Mouse (Mus musculus) embryonic fibroblast, embryonic 13.5 days (primary cell): ENCODE data around the gene Btrc. TPM values are rescaled to one million over a fixed set of nuclear protein-coding genes. Genes with fewer than 3 reads are reported as not detected.

Experiments
- H3K27ac ChIP-seq: 2 replicates; pipeline ENCODE4 v1.5.1; 2012; ENCODE audit warnings: low read length, control low read depth, inconsistent platforms; ENCODE audit not compliant: insufficient read depth
- H3K4me1 ChIP-seq: 2 replicates; pipeline ENCODE4 v1.6.1; 2011; ENCODE audit warnings: low read length; ENCODE audit not compliant: control insufficient read depth, insufficient read depth
- H3K4me3 ChIP-seq: 2 replicates; pipeline ENCODE4 v1.5.1; 2011; ENCODE audit warnings: mild to moderate bottlenecking, control low read depth, low read length; ENCODE audit not compliant: insufficient read depth
- CTCF ChIP-seq: IDR thresholded peaks from 2 replicates; pipeline ENCODE4 v1.5.1; 2011; ENCODE audit warnings: mild to moderate bottlenecking, control low read depth, low read length, moderate library complexity, borderline replicate concordance; ENCODE audit not compliant: insufficient read depth
- POLR2A ChIP-seq: IDR thresholded peaks from 2 replicates; pipeline ENCODE4 v1.6.1; 2011; ENCODE audit warnings: low read depth, mild to moderate bottlenecking, control low read depth, low read length, moderate library complexity
- polyA plus RNA-seq: library from polyadenylated mRNA; stranded (reverse); fragments of >200 nt; gene quantifications from 2 replicates; pipeline ENCODE4 v1.2.4, GENCODE M21; 2011; ENCODE audit warnings: low read depth; ENCODE audit not compliant: missing spikeins, insufficient read length

The Btrc gene
- polyA plus RNA-seq, 1 experiment = 33.8 TPM

DNA sequence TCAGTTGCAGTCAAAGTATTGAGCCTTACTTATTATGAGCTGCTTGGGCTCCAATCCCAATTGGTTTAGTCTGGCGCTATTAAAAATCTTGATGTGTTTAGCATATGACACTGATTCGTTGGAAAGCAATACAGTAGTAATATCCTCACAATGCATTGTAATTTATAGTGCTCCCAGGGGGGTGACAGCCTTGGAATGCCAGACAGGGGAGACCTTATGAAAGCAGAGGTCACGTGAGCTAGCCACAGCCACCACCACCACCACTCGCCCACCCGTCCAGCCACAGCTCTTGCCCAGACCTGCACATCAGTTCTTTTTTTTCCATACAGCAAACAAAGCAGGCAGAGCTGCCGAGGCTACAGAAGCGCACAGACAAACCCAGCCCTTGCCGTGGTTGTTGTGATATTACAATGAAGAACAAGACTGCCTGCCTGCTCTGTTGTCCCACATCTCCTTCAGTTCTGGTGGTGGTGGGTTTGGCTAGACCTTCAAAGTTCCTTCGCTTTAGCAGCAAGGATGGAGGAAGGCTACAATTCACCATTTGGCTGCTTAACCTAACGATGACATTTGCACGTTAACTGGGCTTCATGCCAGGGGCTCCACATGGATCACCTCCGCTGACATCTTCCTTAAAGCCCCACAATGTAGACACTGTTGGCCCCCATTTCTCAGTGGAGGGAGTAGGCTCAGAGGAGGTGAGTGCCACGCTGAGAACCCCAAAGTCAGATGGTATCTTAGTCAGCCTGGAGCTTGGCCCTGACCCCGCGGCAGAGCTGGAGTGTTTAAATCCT lies 202.6 kb downstream of the Btrc start:
- no peak overlapping the region for H3K27ac ChIP-seq
- H3K4me1 ChIP-seq = no peaks in the 10 kb centered on the region
- no peak for TF ChIP-seq CTCF
- no peak for TF ChIP-seq POLR2A
- H3K4me3 ChIP-seq = no peak overlapping the region

DNA sequence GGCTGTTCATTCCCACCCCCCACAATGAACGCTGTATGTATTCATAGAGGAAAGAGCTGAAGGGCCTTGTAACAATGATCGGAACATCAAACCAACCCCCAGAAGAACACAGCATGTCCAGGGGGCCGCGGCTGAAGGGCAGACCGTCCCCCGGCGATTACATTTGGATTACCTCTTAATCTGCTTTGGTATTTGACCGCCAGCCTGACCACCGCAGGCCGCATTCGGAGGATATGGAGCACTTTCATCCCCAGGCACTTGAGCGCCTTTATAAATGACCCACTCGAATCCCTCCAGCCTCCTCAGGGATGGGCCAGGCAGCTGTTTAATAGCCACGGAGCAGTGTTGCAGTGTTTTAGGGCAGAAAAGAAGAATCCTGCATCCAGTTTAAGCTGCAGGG lies 203.8 kb downstream of the Btrc start:
- Histone ChIP-seq H3K4me1 (no peaks in the 10 kb centered on the region), H3K27ac (no peak overlapping the region), H3K4me3 (no peak overlapping the region)
- TF ChIP-seq POLR2A (no peak), CTCF (no peak)

DNA sequence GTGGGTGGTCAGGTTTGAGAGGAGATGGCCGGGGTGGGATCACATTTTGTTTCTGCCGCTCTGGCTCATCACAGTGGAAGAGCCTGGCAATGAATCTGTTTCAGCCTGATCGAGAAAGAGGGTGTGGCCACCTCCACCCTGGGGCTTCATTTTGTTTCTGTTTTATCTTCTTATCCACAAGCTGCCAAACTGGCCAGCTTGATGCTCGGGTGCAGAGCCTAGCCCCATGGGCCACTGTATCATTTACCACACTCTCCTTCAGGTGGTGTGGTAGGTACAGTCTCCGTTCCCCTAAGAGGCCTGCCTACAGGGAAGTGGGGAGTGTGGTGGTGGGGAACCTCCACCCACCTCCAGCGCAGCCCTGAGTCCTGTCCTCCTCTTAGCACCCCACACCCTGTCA lies 209.5 kb downstream of the Btrc start:
- TF ChIP-seq POLR2A (no peak), CTCF (no peak)
- Histone ChIP-seq H3K27ac (no peak overlapping the region), H3K4me1 (0 out of 2 replicates have a peak, but pooled peaks cover 3% of the 10 kb centered on the region), H3K4me3 (no peak overlapping the region)

DNA sequence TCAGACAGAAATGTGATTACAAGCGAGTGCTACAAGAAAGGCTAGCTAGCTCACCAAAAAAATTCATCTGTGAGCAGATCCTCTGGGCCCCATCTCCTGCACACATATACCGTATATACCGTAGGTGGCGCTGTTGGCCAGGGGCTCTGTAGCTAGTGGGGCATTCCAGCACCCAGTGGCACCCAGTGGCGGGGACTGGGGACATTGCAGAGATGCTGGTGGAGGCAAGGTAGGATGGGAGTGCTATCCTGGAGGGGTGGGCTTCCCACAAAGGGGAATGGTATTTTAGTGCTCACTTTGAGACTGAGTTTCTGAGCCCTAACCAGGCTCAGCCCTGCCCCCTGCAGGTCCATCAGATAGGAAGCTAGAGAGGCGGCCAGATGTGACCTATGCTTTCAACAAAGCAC lies 210.3 kb downstream of the Btrc start:
- TF ChIP-seq POLR2A (no peak), CTCF (peak; percentile 67)
- H3K4me3 ChIP-seq = no peak overlapping the region
- 0 out of 2 replicates have a peak, but pooled peaks cover 3% of the 10 kb centered on the region for H3K4me1 ChIP-seq
- no peak overlapping the region for H3K27ac ChIP-seq

DNA sequence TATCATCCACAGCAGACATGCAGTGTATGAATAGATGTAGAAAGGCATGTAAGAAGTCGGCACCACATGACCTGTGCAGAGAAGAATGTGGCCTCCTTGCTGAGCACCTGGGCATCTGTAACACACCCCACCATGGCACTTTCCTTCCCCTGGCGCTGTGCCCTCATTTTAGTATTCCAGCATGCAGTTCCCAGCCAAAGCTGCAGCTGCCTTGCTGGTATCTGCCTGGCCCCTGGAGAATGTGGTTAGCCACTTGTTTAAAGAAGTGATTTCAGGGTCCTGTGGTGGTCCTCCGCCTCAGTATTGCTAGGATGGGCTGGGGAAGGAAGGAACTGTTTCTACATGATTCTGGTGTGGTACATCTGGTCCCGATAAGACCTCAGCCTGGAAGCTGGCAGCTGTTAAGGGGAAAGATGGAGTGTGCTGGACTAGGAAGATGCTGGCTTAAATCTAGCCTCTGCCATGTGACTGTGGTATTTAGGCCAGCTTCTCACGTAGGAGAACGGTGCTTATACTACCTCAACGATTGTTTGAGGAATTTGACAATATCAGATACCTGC lies 210.9 kb downstream of the Btrc start:
- no peak overlapping the region for H3K4me3 ChIP-seq
- H3K27ac ChIP-seq = no peak overlapping the region
- TF ChIP-seq CTCF (no peak), POLR2A (no peak)
- H3K4me1 ChIP-seq = 0 out of 2 replicates have a peak, but pooled peaks cover 3% of the 10 kb centered on the region

DNA sequence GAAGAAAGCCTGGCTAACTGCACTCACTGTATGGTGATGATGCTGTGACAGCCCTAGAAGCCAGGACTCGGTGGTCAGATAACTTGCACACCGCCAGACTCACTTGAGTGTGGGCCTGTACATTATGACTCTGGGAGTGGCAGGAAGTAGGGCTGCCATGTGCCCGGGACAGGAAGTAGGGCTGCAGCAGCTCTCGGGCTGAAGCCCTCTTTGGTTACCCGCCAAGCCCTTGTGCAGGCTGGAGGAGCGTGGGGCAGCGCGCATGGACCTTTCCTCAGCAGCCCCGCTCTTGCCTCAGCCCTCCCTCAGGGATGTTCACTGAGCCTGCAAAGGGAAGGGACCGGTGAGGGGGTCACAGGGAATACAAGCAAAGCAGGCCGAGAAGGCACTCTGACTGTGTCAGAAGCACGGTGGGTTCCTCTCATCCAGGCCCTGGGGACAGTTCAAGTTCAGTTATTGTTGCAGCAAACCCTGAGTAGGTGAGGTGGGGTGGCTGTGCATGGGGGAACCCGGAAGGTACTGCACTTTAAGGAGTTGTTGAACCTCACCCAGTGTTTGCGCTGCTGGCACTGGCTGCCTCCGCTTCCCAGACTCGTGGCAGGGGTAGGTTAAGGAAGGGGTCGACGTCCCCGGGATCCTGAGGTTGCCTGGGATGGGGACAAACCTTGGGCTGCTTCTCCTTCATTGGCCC lies 211.6 kb downstream of the Btrc start:
- no peak for TF ChIP-seq POLR2A
- Histone ChIP-seq H3K4me1 (0 out of 2 replicates have a peak, but pooled peaks cover 3% of the 10 kb centered on the region), H3K4me3 (no peak overlapping the region), H3K27ac (no peak overlapping the region)

DNA sequence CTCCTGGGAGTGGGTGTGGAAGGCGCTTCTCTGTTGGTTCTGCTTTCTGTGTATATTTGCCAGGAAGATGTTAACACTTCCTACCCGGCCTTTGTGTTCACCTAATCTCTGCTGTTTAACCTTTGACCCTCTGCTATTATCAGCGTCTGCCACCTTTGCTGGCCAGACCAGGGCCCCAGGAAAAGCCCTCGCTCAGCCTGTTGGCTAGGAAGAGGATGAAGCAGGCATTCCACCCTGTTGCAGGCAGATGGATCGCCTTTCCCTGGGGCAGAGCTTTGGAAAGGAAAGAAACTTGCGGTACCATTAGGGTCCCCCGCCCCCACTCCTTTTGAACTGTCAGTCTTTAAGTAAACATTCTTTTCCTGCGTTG lies 212.1 kb downstream of the Btrc start:
- H3K4me1 ChIP-seq = 0 out of 2 replicates have a peak, but pooled peaks cover 3% of the 10 kb centered on the region
- TF ChIP-seq POLR2A = no peak
- TF ChIP-seq CTCF = no peak
- no peak overlapping the region for H3K4me3 ChIP-seq
- H3K27ac ChIP-seq = no peak overlapping the region

DNA sequence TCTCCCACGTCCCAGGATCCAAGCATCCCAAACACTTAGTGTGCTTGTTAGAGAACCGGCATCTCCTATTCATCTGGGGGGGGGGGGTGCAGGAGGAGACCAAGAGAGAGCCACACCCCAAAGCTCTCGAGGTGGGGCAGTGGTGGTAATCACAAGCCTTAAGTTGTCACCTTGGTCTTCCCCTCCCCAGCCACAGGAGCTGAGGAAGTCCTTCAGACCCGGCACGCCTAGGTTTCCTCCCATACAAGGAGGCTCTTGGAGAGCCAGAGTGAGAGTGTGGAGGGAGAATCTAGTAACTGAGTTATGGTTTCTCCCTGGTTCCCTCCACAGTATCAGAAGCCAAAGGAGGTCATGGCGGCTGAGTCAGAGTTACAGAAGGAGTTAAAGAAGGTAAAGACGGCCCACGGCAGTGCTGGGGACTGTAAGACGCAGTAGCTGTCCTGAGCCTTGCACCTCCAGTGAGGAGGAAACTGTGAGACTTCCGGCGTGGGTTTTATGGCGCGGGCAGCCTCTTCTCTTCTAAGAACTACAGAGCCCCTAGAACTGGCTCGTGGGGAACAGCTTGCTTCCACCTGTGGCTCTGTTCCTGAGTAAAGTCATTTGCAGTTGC lies 213.7 kb downstream of the Btrc start:
- Histone ChIP-seq H3K4me3 (no peak overlapping the region), H3K4me1 (0 out of 2 replicates have a peak, but pooled peaks cover 3% of the 10 kb centered on the region), H3K27ac (no peak overlapping the region)
- TF ChIP-seq POLR2A (no peak), CTCF (no peak)

DNA sequence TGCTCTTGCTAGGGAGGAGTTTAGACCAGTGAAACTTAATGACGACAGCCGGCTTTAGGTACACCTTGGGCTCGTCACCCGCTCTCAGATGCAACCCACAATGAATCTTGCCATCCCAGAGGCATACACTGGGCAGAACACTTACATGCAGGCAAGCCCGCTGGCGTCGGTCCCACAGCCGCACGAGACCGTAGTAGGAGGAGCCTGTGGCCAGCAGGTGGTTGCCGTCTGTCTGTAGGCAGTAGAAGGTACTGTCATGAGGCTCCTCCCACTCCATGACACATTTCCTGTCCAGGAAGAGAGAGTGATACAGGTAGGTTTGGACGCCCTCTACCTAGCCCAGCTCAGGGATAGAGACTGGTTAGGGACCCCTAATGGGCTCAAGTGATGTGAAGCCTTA lies 215.4 kb downstream of the Btrc start:
- no peak for TF ChIP-seq POLR2A
- no peak for TF ChIP-seq CTCF
- no peak overlapping the region for H3K4me3 ChIP-seq
- no peak overlapping the region for H3K27ac ChIP-seq
- 0 out of 2 replicates have a peak, but pooled peaks cover 3% of the 10 kb centered on the region for H3K4me1 ChIP-seq
